Mouse (Mus musculus): ENCODE results near the gene Pnmal2.

DNA sequence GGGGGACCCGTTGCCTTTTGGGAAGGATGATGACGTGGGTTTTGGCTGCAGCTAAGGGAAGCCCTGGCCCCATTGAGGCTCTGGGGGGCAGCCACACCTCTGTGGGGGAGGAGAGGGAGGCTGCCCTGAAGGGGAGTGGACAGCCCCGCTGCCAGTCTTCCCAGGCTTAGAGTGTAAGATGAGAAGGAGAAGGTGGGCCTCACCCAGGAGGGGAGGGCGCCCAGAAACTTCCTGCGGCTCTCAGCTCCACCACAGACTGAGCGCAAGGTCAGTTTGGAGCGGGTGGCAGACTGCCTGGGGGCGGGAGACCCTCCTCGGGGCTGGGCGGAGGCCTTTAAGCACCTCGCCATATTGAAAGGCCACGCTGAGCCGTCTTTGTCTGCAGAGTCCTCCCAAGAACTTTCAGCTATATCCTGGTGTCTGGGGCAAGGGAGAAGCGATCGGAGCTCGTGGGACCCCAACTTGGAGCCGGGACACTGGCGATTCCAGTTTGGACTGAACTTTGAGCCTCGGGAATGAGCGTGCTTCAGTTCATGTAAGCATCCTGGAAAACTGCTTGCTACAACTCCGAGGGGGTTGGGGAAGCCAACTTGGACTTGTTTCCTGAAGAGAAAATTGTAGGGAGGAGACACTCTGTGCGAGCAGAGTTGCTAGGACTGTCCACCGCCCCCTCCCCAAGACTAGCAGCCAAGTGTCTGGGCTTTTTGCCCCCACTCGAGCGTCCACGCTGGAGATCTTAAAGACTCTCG lies 49.3 kb downstream of the Pnmal2 start:
- TF ChIP-seq CTCF (IDR thresholded peaks at IDR 0.05) (no peak), EP300 (IDR thresholded peaks at IDR 0.05) (no peak)
